Mouse (Mus musculus) intestine, postnatal 0 days (tissue): ENCODE measurements around the gene Tkfc. TPM values are rescaled to one million over a fixed set of nuclear protein-coding genes. Genes with fewer than 3 reads are reported as not detected.
A peak's percentile ranks its signal among the peaks of the same experiment; 100 is the strongest.

Source experiments
- ATAC-seq: fragments of 200-750 bp; cut with Nextera tagmentation; 2 replicates; pipeline ENCODE4 v1.8.0; 2017; ENCODE audit warnings: mild to moderate bottlenecking, moderate TSS enrichment, moderate library complexity
- H3K27ac ChIP-seq: fragments of 300-500 bp; sonication (generic); 2 replicates; pipeline ENCODE4 v1.5.1; 2014; ENCODE audit warnings: mild to moderate bottlenecking, low read depth, low read length, moderate library complexity
- H3K27me3 ChIP-seq: fragments of 300-500 bp; sonication (generic); replicated peaks from 2 replicates; pipeline ENCODE4 v1.6.1; 2014; ENCODE audit warnings: low read length, mixed read lengths; ENCODE audit not compliant: control insufficient read depth, insufficient read depth
- H3K36me3 ChIP-seq: fragments of 300-500 bp; sonication (generic); 2 replicates; pipeline ENCODE4 v1.6.1; 2014; ENCODE audit warnings: mild to moderate bottlenecking, moderate library complexity; ENCODE audit not compliant: control insufficient read depth, insufficient read depth
- H3K4me1 ChIP-seq: fragments of 300-500 bp; sonication (generic); replicated peaks from 2 replicates; pipeline ENCODE4 v1.6.1; 2014; ENCODE audit warnings: antibody characterized with exemption, low read length, mixed read lengths; ENCODE audit not compliant: control insufficient read depth, insufficient read depth
- H3K4me2 ChIP-seq: fragments of 300-500 bp; sonication (generic); replicated peaks from 2 replicates; pipeline ENCODE4 v1.6.1; 2014; ENCODE audit warnings: low read depth, mild to moderate bottlenecking, moderate library complexity
- H3K4me3 ChIP-seq: fragments of 300-500 bp; sonication (generic); 2 replicates; pipeline ENCODE4 v1.5.1; 2014; ENCODE audit warnings: low read depth, low read length
- H3K9ac ChIP-seq: fragments of 300-500 bp; sonication (generic); 2 replicates; pipeline ENCODE4 v1.6.1; 2014; ENCODE audit warnings: mild to moderate bottlenecking, low read depth, low read length
- H3K9me3 ChIP-seq: fragments of 300-500 bp; sonication (generic); 2 replicates; pipeline ENCODE4 v1.6.1; 2016; ENCODE audit warnings: mixed run types; ENCODE audit not compliant: control insufficient read depth
- CTCF ChIP-seq: sonication (generic); IDR thresholded peaks from 2 replicates; pipeline ENCODE4 v1.5.1; 2016; ENCODE audit warnings: low read depth, mild to moderate bottlenecking, control low read depth, antibody characterized with exemption, moderate library complexity
- WGBS: fragments of 180-500 bp; shearing (Covaris S2); extraction: QIAGEN DNeasy Blood & Tissue Kit; methylation state at CpG from one replicate; pipeline ENCODE4 v1.1.7; 2014; 5-methylcytosine and 5-hydroxymethylcytosine counted together
- polyA plus RNA-seq: library from polyadenylated mRNA; unstranded; fragments of >200 nt; fragmentation: Nextera tagmentation; extraction: Ambion mirVana; gene quantifications from 2 replicates; pipeline ENCODE4 v1.2.1, GENCODE M21; 2015

The Tkfc gene
- polyA plus RNA-seq, 1 experiment from 2014 or later: 76.4 TPM

- H3K36me3 ChIP-seq: peaks cover 2% of the 10 kb centered on the region
- H3K4me2 ChIP-seq: peak overlapping the region; percentile 95
- H3K27me3 ChIP-seq: no peaks in the 10 kb centered on the region
- H3K27ac ChIP-seq: peak overlapping the region; percentile 58
- WGBS: 2% methylated on average over 21 of the region's 21 CpGs
- peak; percentile 86 for ATAC-seq
- no peaks in the 10 kb centered on the region for H3K9me3 ChIP-seq
- TF ChIP-seq CTCF: no peak
- peak overlapping the region; percentile 57 for H3K9ac ChIP-seq
- H3K4me3 ChIP-seq: peak overlapping the region; percentile 48
- no peaks in the 10 kb centered on the region; the same call in 1 of the 2 replicates for H3K4me1 ChIP-seq
Observed at GRCm38 (mm10) chr19:10634872-10635318, 29.4 kb upstream of the Tkfc start.

- peak within 1 kb of the TSS; percentile 48 for H3K4me3 ChIP-seq
- H3K27me3 ChIP-seq: no peaks in the 10 kb centered on the region
- H3K27ac ChIP-seq: peak within 1 kb of the TSS; percentile 58
- peaks cover 8% of the 10 kb centered on the region for H3K36me3 ChIP-seq
- peak within 1 kb of the TSS; percentile 57 for H3K9ac ChIP-seq
- under 1% methylated on average over 32 of the region's 32 CpGs for WGBS
- ATAC-seq: peak; percentile 76
- peak; percentile 71 for TF ChIP-seq CTCF
- no peaks in the 10 kb centered on the region for H3K9me3 ChIP-seq
- no peaks in the 10 kb centered on the region; the same call in 1 of the 2 replicates for H3K4me1 ChIP-seq
- peak within 1 kb of the TSS; percentile 95 for H3K4me2 ChIP-seq
Observed at GRCm38 (mm10) chr19:10634106-10634871, 28.8 kb upstream of the Tkfc start, which contains the start of gene Vwce. Gene Vwce, plus strand, starts transcription at chr19:10634213.

- peaks cover 62% of the 10 kb centered on the region for H3K36me3 ChIP-seq
- no peaks in the 10 kb centered on the region for H3K9me3 ChIP-seq
- no peaks in the 10 kb centered on the region for H3K4me1 ChIP-seq
- 68% methylated on average over 5 of the region's 5 CpGs for WGBS
- no peak overlapping the region for H3K4me2 ChIP-seq
- TF ChIP-seq CTCF: no peak
- H3K9ac ChIP-seq: no peak overlapping the region
- no peak for ATAC-seq
- H3K4me3 ChIP-seq: no peak overlapping the region
- no peak overlapping the region for H3K27ac ChIP-seq
- no peaks in the 10 kb centered on the region for H3K27me3 ChIP-seq
Observed at GRCm38 (mm10) chr19:10608573-10609240, 3.3 kb upstream of the Tkfc start.

GRCm38 (mm10) chr19:10605901-10606622, 608 bp upstream of the Tkfc start:
- Histone ChIP-seq H3K36me3 (peaks cover 36% of the 10 kb centered on the region), H3K27me3 (no peaks in the 10 kb centered on the region), H3K4me2 (peak overlapping the region; percentile 81), H3K27ac (peak overlapping the region; percentile 96), H3K4me3 (peak overlapping the region; percentile 97), H3K9me3 (no peaks in the 10 kb centered on the region), H3K9ac (peak overlapping the region; percentile 98), H3K4me1 (no peaks in the 10 kb centered on the region)
- no peak for ATAC-seq
- no peak for TF ChIP-seq CTCF
- 3% methylated on average over 20 of the region's 20 CpGs for WGBS

- H3K4me2 ChIP-seq: peak overlapping the region; percentile 81
- H3K9ac ChIP-seq: peak overlapping the region; percentile 52
- H3K27ac ChIP-seq: peak overlapping the region; percentile 96
- WGBS: 26% methylated on average over 3 of the region's 3 CpGs
- no peak for ATAC-seq
- H3K4me3 ChIP-seq: peak overlapping the region; percentile 97
- no peaks in the 10 kb centered on the region for H3K27me3 ChIP-seq
- no peaks in the 10 kb centered on the region for H3K9me3 ChIP-seq
- no peaks in the 10 kb centered on the region for H3K4me1 ChIP-seq
- peaks cover 33% of the 10 kb centered on the region for H3K36me3 ChIP-seq
- no peak for TF ChIP-seq CTCF
Observed at GRCm38 (mm10) chr19:10604534-10604933, 920 bp downstream of the Tkfc start.
